Mouse (Mus musculus) olfactory bulb, adult 2 months (tissue): ENCODE results near the gene Sdk2.

Source experiments
- CTCF ChIP-seq: fragments of 200-500 bp; IDR thresholded peaks from 2 replicates; pipeline ENCODE4 v1.5.1; 2012; ENCODE audit warnings: low read depth, mild to moderate bottlenecking, low read length, moderate library complexity; ENCODE audit not compliant: insufficient read depth
- POLR2A ChIP-seq: fragments of 200-500 bp; IDR thresholded peaks from 2 replicates; pipeline ENCODE4 v1.6.1; 2012; ENCODE audit warnings: mild to moderate bottlenecking, low read depth, low read length, moderate library complexity; ENCODE audit not compliant: insufficient read depth

- TF ChIP-seq CTCF (no peak), POLR2A (no peak)
Observed at GRCm38 (mm10) chr11:113776851-113777511, 289.9 kb downstream of the Sdk2 start.
